Mouse (Mus musculus) bone marrow macrophage, adult 2 months (primary cell): ENCODE data around the gene Glmn. TPM values are rescaled to one million over a fixed set of nuclear protein-coding genes. Genes with fewer than 3 reads are reported as not detected.

Experiments used
- H3K27ac ChIP-seq: 2 replicates; pipeline ENCODE4 v1.5.1; 2012; ENCODE audit warnings: low read depth, low read length; ENCODE audit not compliant: insufficient read depth
- H3K4me1 ChIP-seq: 2 replicates; pipeline ENCODE4 v1.6.1; 2012; ENCODE audit warnings: low read length; ENCODE audit not compliant: control insufficient read depth, insufficient read depth
- H3K4me3 ChIP-seq: 2 replicates; pipeline ENCODE4 v1.5.1; 2012; ENCODE audit warnings: mild to moderate bottlenecking, low read length, moderate library complexity; ENCODE audit not compliant: insufficient read depth
- CTCF ChIP-seq: IDR thresholded peaks from 2 replicates; pipeline ENCODE4 v1.5.1; 2012; ENCODE audit warnings: low read depth, mild to moderate bottlenecking, low read length, moderate library complexity
- POLR2A ChIP-seq: IDR thresholded peaks from 2 replicates; pipeline ENCODE4 v1.6.1; 2012; ENCODE audit warnings: mild to moderate bottlenecking, low read depth, low read length, borderline replicate concordance
- polyA plus RNA-seq: library from polyadenylated mRNA; stranded (reverse); fragments of >200 nt; gene quantifications from 2 replicates; pipeline ENCODE4 v1.2.4, GENCODE M21; 2012; ENCODE audit not compliant: missing spikeins, insufficient read depth, insufficient read length

The Glmn gene
- 11.1 and 13.9 TPM in 2 replicates for polyA plus RNA-seq

DNA sequence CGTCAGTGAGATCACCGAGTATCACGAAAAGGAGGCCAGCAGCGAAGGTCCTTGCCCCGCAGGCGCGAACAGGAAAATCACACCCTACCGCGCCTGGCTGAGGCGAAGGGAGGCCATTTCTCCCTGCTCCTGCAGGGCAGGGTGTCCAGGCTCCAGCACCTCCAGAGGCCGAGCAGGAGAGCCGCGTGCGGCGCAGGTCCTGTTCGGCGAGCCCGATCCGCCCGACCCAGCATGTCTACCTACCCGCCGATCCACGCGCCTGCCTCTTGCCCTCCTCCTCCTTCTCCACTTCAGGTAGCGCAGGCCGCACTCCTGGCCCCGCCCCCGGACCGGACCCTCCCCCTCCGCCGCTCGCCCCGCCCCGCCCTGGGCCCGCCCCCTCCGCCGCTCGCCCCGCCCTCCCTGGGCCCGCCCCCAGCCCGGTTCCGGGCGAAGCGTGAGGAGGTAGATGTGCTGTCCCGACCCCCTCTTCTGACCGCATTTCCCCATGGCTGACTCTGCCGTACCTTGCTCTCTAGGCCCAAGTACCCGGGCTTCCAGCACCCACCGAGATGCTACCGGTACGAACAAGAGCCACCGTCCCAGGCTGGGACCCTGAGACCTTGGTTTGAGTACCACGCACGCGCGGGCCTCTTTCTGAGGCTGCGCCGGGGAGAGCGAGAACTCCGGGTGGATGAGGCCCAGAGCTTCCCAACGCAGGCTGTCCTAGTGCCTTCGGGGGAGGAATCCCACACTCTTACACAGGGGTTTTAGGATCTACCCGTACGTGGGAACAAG is at the start of gene Glmn, which contains the start of gene Rpap2:
TSS of gene Glmn (minus strand) at position 588 of the 777 bp plus-strand sequence.
TSS of gene Rpap2 (plus strand) at position 73 of the 777 bp plus-strand sequence.
- H3K4me3 ChIP-seq = peak within 1 kb of the TSS; percentile 100
- peaks cover 12% of the 10 kb centered on the region for H3K4me1 ChIP-seq
- peak within 1 kb of the TSS; percentile 84 for H3K27ac ChIP-seq
- TF ChIP-seq CTCF (no peak; the same call in 1 of the 2 replicates), POLR2A (no peak)

DNA sequence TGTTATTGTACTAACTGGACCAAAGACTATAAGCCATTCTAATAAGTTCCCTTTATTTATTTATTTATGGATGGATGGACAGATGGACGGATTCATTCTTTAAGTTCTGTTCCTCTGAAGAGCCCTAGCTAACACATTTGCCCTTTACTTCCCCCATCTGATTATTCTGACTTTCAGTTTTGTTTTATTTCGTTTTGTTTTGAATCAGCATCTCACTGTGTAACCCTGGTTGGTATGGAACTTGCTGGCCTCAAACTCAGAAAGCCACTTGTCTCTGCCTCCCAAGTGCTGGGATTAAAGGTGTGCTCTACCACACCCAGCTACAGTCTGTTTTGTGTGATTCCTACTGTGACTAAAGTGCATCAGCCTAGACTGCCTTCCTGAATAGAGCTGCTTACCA is 48.2 kb upstream of the Glmn start:
- no peak for TF ChIP-seq POLR2A
- no peak for TF ChIP-seq CTCF
- no peak overlapping the region for H3K27ac ChIP-seq
- no peak overlapping the region for H3K4me3 ChIP-seq
- H3K4me1 ChIP-seq = no peaks in the 10 kb centered on the region

DNA sequence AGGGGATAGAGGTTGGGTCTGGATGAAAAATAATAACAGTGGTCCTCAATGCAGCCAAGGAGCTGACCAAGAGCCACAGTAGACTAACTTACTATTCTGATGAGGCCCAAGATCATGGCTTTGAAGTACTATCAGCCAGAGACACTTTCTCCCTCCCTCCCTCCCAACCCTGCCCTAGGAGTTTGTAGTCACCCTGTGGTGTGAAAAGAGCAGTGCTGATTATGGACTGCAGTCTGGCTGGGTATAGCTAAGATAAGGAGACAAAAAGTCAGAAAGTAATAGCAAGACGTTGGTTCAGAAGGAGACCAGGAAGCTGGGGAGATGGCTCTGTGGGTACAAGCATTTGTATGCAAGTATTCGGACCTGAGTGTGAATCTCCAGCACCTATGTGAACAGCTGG is 46.9 kb upstream of the Glmn start:
- TF ChIP-seq CTCF (no peak), POLR2A (no peak)
- Histone ChIP-seq H3K4me3 (no peak overlapping the region), H3K4me1 (no peaks in the 10 kb centered on the region), H3K27ac (no peak overlapping the region)

DNA sequence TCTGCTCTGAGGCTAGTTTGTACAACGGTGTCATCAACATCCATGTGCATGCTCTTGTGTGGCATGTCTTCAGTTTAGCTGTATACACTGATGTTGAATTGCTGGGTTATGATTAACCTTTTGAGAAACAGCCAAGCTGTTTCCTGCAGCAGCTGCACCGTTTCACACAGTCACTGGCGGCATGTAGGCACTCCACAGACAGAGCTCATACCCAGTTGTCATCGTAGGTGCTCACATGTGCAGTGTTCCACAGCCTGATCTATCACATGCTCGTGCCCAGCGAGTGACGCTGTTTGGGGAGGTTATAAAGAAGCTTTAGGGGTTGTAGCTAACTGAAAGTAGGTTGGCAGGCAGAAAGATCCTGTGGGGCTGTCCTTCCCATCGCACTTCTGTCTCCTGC is 40.7 kb upstream of the Glmn start:
- H3K4me3 ChIP-seq = no peak overlapping the region
- TF ChIP-seq POLR2A (no peak), CTCF (no peak)
- H3K27ac ChIP-seq = no peak overlapping the region
- H3K4me1 ChIP-seq = no peaks in the 10 kb centered on the region

DNA sequence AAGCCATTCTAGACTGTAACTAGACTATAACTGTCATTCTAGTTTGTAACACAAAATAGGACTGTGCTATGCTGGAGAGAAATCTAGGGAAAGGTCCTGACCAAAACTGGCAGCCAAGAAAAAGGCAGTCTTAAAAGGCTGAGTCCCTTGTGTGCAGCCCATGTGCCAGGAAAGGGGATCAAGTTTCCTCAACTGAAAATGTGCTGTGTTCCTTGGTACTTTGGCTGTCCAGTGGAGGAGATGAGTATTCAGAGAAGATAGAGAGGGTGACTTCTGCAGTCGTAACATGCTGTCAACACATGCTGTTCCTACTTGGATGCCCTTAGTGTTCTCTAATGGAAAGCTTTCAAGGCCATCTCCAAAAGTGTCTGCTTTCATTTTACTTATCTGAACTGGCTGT is 39.4 kb upstream of the Glmn start:
- Histone ChIP-seq H3K4me3 (no peak overlapping the region), H3K4me1 (no peaks in the 10 kb centered on the region), H3K27ac (no peak overlapping the region)
- no peak for TF ChIP-seq CTCF
- no peak for TF ChIP-seq POLR2A

DNA sequence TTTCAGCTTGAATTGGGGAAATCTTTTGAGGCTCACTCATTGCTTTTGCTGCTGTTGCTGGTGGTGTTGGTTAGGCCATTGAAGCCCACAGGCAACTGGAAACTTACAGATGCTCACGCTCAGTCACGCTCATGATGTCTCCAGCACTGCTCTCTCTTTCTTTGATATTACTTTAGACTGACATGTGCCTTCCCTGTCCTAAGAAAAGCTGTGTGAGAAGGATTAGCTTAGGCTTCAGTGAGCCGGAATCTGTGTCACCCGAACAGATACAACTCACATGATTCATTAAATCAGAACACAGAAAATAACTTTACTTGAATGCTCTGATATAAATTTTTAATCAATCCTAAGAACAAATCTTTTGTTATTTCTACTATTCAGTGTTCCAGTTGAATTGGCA is 36.0 kb upstream of the Glmn start:
- no peak for TF ChIP-seq POLR2A
- no peak for TF ChIP-seq CTCF
- Histone ChIP-seq H3K27ac (no peak overlapping the region), H3K4me3 (no peak overlapping the region), H3K4me1 (no peaks in the 10 kb centered on the region)

DNA sequence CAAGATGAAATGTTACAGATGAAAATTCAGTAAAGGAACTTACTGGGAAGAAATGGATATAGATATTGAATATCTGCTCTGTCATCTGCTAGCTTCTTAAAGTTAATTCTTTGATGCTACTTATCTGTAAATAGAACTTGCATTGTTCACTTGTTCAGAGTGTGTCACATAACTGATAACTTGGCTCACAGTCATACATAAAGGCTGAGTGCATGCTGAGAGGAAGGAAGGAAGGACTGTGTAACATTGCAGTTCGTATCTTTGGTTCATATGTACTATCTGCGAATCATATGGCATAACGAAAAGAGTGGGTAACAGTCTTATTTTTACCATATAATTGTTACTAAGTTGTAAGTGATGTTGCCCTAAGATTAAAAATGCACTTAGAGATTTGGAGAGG is 23.6 kb upstream of the Glmn start:
- TF ChIP-seq CTCF (no peak), POLR2A (no peak)
- H3K4me3 ChIP-seq = no peak overlapping the region
- H3K4me1 ChIP-seq = no peaks in the 10 kb centered on the region
- H3K27ac ChIP-seq = no peak overlapping the region

DNA sequence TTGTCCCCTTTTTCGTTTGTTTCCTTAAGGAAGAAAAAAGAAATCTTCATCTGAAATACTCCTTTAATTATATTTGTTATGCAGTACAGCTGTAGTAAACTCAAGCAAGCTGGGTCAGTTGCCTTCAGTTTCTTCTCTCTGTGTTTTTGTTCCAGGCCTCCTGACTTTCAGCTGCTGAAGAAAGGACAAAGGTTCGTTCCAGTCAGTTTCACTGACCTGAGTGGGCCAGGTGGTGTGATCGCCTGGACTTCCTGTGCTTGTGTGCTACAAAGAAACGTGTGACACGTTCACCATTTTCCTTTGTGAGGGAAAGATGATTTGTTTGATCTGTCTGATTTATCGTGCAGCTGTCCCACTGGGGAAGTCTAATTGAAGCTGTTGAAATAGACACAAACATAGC is 20.3 kb upstream of the Glmn start:
- Histone ChIP-seq H3K4me3 (no peak overlapping the region), H3K27ac (no peak overlapping the region), H3K4me1 (no peaks in the 10 kb centered on the region)
- TF ChIP-seq POLR2A = no peak
- TF ChIP-seq CTCF = no peak

DNA sequence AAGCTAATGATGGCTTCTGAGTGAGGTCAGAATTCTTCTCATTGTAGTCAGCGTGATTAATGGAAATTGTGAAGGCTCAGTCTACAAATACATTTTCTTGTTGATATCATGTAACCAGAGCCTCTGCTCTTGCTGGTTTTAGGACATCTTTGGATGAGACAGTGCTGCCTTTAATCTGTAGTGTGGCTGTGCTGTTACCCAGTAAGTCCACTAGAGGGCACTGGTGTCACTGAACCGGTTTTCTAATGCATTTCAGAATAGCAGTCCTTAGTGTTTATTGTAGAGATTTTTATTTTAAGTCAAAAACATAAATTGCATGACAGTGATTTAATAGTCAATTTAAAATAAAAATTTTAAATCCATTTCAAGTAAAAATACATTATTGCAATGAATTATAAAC is 13.5 kb upstream of the Glmn start:
- H3K27ac ChIP-seq = no peak overlapping the region
- no peak overlapping the region for H3K4me3 ChIP-seq
- TF ChIP-seq CTCF (no peak), POLR2A (no peak)
- H3K4me1 ChIP-seq = peaks cover 6% of the 10 kb centered on the region

DNA sequence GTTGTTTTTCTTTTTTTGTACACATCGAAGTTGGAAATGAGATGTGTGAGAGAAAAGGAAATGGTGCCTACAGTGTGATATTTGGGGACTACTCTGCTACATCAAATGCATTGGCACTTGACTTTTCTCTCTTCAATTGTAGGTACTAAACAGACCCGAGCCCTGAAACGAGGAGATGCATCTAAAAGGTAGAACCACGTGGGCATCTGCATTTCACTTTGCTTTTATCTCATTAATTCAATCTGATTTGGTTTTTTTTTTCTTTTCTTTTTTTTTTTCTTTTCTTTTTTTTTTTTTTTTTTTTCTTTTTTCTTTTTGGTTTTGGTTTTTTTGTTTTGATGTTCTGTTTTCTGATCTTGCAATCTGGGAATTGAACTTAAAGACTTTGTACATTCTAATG is 692 bp upstream of the Glmn start:
- TF ChIP-seq POLR2A (no peak), CTCF (no peak)
- Histone ChIP-seq H3K4me1 (peaks cover 13% of the 10 kb centered on the region), H3K4me3 (peak overlapping the region; percentile 100), H3K27ac (no peak overlapping the region)

DNA sequence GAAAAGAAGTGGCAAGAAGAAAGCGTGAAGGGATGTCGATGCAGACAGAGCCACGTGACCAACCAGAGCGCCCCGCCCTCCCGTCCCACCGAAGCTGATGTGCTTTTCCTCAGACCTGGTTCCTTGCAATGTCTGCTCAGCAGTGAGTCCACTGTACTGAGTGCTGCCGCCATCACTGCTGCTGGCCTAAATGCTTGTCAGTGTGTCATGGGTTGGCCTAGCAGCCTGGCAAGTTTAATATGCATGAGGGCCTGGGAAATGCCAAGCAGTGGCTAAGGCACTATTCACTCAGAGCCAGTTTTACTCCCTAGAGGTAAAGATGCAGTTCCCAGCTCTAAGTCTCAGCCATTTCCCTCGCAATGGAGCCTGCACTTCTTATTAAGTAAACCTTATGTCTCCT is 28.5 kb downstream of the Glmn start:
- no peak overlapping the region for H3K4me3 ChIP-seq
- H3K27ac ChIP-seq = no peak overlapping the region
- H3K4me1 ChIP-seq = no peaks in the 10 kb centered on the region
- TF ChIP-seq POLR2A (no peak), CTCF (no peak)
